Mouse (Mus musculus) megakaryocyte, embryonic 14.5 days (primary cell): ENCODE measurements around the gene Ntrk3.

ENCODE experiments used
- FLI1 ChIP-seq: IDR thresholded peaks from 2 replicates; pipeline ENCODE4 v1.6.1; 2012; ENCODE audit warnings: low read length, inconsistent platforms, mixed read lengths
- GATA1 ChIP-seq: IDR thresholded peaks from 3 replicates; pipeline ENCODE4 v1.6.1; 2012; ENCODE audit warnings: mixed read lengths, low read length, inconsistent platforms, borderline replicate concordance

DNA sequence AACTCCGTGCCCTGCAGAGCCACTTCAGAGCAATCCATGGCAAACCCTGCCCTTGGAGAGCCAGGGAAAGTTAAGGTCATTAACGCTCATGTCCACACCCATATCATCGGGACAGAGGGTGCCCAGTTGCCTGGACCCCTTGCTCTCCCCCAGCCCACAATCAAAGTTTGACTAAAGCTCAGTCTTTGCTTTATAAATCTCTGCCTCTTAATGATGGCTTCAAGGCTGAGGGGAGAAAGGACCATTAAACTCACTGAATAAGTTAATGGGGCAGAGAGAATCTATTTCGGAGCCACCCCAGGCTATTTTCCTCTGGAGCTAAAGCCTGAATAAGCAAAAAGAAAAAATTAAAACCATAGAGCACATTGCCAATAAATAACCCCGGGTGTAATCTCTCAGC is 182.3 kb downstream of the Ntrk3 start:
- TF ChIP-seq GATA1 (no peak), FLI1 (no peak)
